Mouse (Mus musculus): ENCODE measurements at regions not wholly inside any gene's neighbourhood (a gene's known extent, or its start where the extent isn't known, plus 50 kb on each side); places are given as distances from the start of the nearest gene placed in this dataset.
"Not testable (repeated sequence)": the region's sequence is repeated elsewhere in the genome, so short reads cannot be mapped to it uniquely, and the experiment has no call there.

DNA sequence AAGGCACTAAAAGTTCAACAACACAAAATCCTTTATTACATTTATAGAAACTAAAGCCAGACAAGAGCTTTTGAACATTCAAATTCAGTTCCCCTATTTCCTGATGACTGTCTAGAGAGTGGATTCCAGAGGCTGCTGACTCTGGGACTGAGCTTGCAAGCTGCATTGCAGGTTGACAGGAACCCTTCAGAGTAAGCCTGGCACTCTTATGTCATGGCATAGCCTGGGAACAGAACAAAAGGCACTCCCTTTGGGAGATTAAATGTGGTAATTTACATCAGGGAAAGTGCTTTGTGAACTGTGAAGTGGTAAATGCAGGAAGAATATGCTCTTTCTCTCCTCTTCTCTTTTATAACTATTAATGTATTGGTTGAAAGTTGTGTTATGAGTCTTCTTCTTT, 847.3 kb downstream of the Bcl11a start:
- in situ Hi-C loops (cut with MboI, MseI) = no loop called here

DNA sequence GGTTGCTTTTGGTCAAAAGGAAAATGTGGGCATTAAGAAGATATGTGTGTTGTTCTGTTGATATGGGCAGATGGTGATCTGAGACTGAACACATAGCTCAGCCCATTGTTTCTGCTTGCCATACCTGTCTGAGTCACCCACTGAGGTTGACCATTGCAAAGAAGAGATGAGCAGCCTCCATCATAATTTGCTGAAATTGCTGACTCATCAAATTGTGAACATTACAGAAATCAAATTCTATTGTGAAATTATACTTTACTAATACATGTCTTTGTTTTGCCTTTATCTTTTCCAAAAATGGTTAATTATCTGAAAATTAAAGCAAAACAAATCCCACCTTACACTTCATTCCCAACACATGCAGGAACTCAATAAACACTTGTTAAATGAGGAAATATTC, 865.8 kb downstream of the Bcl11a start:
- in situ Hi-C loops (cut with MboI, MseI) = no loop called here

DNA sequence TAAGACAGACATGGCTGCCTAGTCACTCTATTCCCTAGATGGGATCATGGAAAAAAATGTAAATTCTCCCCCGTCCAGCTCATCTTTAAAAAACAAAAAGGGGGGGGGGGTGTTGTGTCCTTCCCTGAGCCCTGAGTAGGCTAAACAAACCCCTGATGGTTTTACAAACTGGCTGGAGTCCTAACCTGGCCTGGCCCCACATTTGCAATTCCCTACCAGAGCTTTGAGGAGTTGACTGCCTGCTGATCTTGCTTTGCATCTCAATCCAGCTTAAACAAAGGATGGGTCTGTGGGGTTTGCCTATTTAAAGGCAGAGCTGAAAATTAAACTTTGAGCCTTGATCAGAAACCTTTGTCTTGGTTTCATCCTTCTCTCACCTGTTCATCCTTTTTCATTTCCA, 873.3 kb downstream of the Bcl11a start:
- in situ Hi-C loops (cut with MboI, MseI) = no loop called here

DNA sequence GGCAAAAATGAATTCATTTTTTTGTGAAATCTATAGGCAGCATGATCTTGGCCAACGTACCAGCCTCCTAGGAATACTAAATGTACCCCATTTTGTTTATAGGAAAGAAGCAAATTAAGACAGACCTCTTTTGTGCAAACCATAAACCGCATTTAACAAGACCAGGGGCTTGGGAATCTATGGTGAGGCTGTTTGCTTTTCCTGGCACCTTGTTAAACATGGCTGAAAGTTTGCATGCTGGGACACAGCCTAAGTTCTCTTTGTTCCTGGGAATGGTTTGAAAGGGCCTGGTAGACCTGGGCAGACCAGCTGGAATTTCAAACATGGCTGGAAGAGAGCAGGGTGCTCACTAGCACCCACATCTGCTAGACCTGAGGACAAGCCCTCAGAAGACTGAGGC, 894.5 kb downstream of the Bcl11a start:
- in situ Hi-C loops (cut with MboI, MseI) = no loop called here

DNA sequence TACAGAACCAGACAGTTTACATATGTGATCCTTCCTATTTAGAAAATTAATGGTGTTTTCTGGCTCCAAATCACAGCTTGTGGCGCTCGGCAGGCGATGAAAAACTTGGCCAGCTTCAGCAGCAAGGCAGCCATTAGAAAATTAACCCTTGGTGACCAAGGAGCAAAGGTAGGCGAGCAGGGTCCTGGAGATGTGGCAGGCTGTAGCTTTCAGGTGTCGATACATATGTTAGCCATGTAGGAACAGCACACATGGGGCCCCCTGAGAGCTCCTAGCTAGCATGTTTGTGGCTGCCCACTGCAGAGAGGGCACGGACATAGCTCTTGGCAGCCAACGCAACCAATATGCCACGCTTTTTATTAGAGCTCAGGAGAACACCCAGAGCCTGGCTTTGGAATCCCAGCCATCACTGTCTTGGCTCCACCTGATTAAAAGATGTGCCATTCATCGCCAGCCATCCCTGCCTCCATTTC, 902.4 kb downstream of the Bcl11a start:
- in situ Hi-C loops (cut with MboI, MseI) = no loop called here

DNA sequence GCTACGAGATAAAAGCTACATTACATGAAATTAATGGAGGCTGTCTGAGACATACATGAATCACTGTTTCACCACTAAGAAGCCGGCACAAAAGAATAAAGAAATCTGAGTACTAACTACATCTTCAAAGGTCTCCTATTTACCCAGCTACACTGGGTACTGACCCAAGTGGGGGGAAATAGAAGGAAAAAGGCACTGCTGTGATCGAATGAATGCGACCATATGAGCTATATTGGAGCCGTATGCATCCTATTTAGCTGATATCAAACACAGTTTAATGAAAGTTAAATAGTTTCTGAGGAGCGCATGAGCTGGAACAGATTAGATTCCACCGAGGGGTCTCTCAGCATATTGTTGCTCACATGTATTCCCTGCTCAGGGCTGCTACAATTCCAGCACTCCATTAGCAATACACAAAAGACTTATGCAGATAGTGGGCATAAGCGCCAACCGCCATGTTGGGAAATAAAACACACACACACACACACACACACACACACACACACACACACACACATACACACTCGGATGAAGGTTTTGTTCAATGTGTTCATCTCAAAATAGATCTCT, 905.3 kb downstream of the Bcl11a start:
- in situ Hi-C loops (cut with MboI, MseI) = no loop called here

DNA sequence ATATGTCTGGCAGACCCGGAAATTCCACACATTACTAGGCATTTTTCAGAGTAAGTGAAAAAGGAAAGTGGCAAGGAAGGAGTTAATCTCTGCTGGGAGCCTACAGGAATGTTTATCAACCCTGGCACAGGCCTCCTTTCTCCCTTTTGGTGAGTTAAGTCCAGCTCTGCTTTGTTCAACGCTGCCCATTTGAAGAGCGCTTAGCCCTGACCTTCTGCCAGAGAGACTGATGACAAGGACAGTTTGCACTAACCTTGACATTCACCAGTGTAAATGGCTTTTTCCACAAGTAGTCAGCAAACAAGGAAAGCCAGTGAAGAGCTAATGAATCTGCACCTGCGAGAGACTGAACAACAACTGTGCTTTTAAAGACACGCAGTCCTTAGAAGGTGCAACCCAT, 927.6 kb downstream of the Bcl11a start:
- in situ Hi-C loops (cut with MboI, MseI) = no loop called here

DNA sequence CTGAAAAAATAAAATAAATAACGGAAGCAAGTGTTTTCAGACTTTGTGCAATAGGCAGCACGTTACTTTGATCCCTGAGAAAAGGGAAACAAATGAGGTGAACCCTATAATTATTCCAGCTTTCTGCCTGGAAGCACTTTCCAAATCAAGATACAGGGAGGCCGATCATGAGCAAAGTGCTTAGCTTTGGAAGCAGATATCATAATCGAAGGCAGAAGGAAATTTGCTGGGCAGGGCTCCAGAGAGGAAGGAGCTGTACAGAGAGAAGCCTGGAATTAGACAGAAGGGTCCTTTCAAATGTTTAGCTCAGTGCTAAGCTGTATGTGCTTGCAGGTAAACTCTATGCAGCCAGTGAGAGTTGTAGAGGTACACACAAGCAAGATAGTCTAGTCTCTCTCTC, 948.9 kb downstream of the Bcl11a start:
- in situ Hi-C loops (cut with MboI, MseI) = no loop called here

DNA sequence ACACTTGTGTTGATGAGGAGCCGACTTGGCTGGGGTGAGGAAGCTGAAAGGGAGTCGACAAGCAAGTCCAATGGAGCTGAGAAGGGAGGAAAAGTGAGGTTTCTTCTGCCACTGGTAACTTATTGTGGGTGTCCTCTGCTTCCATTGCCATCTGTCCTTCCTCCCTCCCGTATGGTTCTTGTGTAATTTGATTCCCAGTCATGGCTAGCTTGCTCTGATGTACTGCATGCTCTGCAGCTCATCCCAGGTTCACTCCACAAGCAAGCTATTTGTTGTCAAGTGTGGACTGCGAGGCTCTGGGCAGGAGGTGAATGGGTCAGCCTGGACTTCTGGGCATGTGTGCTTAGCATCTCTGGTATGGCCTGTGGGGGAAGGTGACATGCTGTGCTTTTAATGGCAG, 963.1 kb downstream of the Bcl11a start:
- in situ Hi-C loops (cut with MboI, MseI) = no loop called here

DNA sequence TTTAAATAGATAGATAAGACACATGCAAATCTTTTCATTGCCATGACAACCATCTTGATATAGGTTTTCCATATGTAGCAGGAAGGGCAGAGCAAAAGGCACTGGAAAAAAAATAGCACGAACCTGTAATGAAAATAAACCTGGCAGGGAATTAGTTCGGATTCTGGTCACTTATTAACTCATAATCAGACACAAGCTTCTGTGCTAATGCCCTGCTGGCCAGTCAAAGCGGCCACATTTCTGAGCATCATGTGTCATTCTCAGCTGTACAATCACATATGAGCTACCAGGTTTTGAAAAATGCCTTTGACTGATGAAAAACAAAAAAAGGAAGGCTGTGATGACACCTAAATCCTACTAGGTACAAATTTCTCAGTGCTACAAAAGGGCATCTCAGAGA, 964.9 kb downstream of the Bcl11a start:
- in situ Hi-C loops (cut with MboI, MseI) = no loop called here

DNA sequence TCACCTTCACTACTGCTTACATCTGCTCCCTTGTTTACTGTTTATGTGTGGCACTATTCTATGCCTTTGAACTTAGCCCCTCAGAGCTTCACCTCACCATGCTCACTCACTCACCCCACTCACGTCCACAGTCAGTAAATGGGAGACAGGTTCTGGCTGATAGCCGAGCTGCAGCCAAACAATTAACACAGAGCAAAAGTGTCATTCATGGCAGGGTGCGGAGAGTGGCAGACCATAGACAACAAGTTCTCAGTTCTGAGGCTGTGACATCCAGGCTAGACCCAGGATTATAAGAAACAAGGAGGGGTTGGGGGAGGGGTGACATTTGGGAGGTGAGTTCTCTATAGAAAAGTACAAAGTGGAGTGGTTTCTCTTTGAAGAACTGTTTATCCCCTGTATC, 967.5 kb downstream of the Bcl11a start:
- in situ Hi-C loops (cut with MboI, MseI) = no loop called here

DNA sequence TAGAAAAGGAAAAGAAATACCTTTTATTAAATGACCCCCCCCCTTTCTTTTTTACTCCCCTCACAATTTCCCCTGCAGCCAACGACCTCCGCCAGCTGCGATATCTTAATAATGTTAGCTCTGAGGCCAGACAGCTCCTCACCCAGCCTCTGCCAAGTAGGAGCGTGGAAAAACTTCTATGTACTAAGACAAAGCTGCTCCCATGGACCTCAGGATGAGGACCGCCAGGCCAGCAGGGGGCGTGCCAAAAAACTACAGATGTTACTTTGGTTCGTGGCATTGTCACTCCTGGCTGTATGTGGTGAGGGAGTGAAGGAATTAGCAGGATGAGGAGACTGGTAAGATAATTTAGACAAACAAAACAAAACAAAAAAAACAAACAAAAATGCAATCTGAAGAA, 968.1 kb downstream of the Bcl11a start:
- in situ Hi-C loops (cut with MboI, MseI) = no loop called here

DNA sequence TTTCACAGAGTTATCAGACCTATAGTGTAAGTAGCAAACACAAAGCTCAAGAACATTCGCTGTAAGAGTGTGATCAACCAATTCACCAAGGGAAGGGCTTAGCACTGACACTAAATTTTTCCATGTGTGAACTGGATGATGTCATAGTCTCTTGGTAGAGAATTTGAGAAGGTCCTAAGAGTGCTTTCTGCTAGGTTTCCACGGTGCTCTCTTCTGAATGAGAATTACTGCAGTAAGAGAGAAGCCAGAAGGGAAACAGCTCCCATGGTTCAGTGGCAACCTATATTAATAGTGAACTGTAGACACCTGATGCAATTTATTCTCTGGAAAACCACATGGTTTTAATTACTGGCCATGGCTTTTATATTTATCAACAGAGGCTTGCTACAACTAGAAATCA, 977.8 kb downstream of the Bcl11a start:
- in situ Hi-C loops (cut with MboI, MseI) = loop anchor here (10.0 kb wide), 1 partner anchor 1209 kb away; no protein-coding TSS in a partner anchor

DNA sequence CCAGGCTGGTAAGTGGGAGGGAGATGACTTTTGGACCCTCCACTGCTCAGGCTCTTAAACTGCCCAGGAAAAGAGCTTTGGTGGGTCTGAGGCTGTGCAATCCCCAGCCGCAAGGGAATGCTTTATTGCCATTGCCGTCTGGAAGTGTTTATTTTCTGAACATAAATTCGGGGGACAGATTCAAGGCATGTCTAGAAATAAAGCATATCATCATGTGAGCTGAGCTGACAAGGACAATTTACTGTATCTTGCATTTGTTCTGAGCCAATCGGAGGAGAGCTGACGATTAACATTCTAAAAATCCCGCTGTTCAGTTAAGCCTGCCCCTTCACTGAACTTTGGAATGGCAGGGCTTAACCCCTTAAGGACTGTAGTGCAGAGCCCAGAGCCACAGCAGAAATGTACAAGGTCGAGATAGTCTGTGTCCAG, 979.3 kb downstream of the Bcl11a start:
- in situ Hi-C loops (cut with MboI, MseI) = loop anchor here (10.0 kb wide), 1 partner anchor 1208 kb away; no protein-coding TSS in a partner anchor

DNA sequence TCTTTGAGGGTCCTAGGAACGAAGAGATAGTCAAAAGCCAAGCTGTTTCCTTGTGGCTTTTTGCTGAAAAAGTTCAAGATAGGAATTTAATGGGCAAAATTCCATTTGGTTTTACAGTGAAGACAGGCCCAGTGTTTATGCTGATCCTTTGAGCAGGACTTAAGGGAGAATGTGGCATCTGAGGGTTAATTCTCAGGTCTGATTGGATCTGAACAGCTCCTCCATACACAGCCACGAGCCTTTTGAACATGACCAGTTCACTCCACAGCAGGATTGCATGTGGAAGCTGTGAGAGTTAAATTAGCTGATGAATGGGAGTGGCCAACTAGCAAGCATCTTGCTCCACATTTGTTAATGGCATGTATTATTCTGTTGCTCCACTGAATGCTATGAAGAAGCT, 979.7 kb downstream of the Bcl11a start:
- in situ Hi-C loops (cut with MboI, MseI) = loop anchor here (10.0 kb wide), 1 partner anchor 1207 kb away; no protein-coding TSS in a partner anchor

DNA sequence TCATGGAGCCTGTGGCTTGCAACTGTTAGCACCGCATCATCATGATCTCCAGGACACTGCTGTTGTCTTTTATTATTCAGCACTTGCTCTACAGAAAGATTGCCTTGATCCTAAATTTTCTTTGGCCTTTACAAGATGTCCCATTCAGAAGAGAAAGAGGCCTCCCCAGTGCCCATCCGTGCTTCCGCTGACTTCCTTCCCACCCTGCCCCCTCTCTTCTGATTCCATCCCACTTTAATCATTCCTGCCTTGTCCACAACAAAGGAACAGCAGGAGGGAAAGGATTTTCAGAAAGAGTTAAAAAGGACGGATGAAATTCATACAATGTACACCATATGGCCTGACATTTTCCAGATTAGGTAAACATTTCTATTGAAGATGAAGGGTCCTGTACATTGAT, 985.2 kb downstream of the Bcl11a start:
- in situ Hi-C loops (cut with MboI, MseI) = no loop called here

DNA sequence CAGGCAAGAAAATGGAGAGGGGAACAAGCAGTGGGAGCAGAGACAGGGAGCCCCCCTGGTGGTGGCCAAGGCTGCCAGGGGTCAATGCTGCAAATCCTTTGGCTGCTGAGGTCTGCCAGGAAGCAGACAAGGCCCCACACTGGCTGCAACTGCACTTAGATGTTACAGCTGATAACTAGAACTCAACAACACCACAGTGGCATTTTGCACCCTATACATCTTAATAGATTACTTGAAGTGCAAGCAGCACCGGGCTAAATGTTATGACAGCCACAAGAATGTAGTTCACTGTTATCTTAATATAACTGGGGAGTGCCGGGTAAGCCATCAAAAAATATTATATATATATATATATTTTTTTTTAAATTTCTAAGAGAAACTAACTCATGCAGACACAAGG, 986.1 kb downstream of the Bcl11a start:
- in situ Hi-C loops (cut with MboI, MseI) = no loop called here

DNA sequence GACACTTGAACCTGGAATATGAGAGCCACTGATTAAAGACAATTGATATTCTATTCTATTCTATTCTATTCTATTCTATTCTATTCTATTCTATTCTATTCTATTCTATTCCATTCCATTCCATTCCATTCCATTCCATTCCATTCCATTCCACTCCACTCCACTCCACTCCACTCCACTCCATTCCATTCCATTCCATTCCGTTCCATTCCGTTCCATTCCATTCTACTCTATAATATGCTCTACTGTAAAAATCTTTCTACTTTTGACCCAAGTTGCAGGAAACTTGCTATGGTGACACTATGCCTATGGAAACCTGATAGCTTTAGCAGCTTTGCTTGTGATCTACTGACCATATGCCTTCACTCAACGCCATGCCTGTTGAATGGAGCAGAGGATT, 1022.1 kb downstream of the Bcl11a start:
- in situ Hi-C loops (cut with MboI, MseI) = not testable (repeated sequence)

DNA sequence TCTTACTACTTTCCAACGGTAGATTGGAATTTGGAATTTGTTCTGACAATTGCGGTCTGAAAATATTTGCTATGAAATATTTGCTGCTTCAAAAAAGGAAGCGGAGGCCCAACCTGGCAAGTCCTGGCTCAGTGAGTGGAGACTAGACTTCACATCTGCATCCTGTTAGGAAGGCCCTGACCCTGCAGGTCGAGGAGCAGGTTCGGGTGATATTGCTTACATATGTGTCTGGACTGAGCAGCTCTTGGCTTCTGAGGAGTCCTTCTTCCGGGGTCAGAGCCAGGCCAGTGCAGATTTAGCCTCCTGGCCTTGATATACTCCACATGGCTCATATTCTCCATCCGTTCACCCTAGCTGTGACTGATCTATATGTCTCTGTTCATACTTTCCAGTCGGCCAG, 1026.6 kb downstream of the Bcl11a start:
- in situ Hi-C loops (cut with MboI, MseI) = no loop called here

DNA sequence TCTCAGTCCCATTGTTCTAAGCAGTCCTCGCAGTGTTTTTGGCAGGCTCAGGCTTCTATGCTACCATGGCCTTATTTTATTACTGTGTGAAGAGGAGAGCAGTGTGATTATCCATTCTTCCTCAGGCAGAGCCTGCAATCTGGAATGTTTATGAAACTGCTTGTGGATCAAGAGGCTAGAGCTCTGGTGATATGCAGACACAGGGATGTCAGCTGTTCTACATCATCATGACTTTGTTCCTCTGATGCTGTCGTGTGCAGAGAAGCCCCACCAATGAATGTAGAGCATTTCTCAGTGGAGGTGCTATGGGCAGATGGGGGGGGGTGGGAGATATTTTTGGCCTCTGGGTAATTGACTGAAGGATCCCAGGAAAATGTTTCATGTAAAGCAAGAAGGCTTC, 1046.6 kb downstream of the Bcl11a start:
- in situ Hi-C loops (cut with MboI, MseI) = no loop called here

DNA sequence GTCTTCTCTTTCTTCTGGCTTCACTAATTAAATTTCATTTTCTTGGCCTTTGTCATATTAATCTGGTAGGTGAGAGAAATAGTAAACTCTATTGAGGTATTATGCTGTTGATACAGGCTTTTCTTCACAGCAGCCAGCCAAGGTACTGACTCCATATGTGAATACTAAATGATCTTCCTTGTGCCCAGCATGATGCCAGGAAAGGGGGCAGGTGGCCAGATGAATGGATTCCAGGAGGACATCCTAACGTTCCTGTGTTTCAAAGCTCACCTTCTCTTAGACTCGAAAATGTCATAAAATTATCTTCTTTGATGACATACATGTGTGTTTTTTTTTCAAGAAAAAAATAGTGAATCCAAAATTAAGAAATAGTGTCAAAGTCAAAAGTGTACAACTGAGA, 1064.4 kb downstream of the Bcl11a start:
- in situ Hi-C loops (cut with MboI, MseI) = no loop called here

DNA sequence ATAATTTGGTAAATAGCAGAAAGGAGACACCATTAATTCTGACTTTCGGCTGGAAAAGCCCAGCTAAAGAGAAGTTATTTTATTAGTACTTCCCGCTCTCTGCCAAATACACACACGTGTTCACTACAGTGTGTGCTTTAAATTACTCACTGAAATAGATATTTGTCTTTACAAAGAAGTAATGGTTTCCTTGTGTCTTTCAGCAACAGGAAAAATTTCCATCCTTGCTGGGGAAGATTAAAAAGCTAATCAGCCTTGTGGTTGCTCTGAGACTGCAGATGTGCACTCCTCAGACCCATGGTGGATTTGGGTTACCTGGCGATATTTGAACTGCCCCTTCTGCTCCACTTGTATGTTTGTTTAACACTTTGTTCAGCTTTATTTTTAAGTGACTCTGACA, 1065.0 kb downstream of the Bcl11a start:
- in situ Hi-C loops (cut with MboI, MseI) = no loop called here

DNA sequence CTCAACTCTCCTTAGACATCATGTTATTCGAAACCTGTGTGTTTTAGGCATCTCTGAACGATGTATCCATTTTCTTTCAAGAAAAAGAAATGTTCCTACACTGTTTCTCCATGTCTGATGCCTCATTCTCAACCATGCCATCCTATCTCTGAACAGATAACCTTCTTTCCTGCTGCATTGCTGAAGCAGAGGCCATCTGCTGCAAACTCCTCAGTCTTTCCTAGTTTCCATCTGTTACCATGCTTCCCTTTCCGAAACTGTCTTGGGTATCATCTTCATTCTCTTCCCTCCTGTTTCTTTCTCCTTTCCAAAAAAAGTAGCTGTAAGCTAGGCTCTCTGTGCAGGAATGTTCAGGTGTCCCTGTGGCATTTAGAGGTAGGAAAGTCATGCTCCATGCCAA, 1063.3 kb downstream of the 5730522E02Rik start:
- in situ Hi-C loops (cut with MboI, MseI) = no loop called here

DNA sequence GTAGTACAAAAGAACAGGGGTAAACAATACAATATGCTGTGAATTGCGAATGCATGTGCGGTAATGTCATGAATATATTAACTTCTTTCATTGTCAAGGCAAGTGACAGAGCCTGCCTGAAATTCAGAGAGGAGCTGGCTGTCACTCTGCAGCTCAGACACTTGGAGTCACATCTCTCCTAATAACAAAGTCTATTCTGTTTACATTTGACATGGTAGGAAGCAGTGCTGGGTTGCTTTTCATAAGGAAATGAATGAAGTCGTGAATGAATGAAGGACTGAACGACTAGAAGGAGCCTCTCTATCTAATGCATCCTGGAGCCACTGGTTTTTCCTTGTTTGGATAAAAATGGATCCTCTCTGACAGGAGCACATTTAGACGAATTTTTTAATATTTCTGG, 1053.9 kb downstream of the 5730522E02Rik start:
- in situ Hi-C loops (cut with MboI, MseI) = no loop called here

Measured in T-helper 2 cell (primary cell).